Mouse (Mus musculus): Measurements from ENCODE around the gene Tmem131. TPM values are rescaled to one million over a fixed set of nuclear protein-coding genes. Genes with fewer than 3 reads are reported as not detected.

The Tmem131 gene
- polyA plus RNA-seq, 1 experiment, result 18.8 TPM

GRCm38 (mm10) chr1:36937648-36938047 lies 5.8 kb downstream of the Tmem131 start:
- Histone ChIP-seq H3K4me1 (ENCODE audit: control insufficient read depth, insufficient read depth, low read length) (peaks cover 2% of the 10 kb centered on the region), H3K27ac (ENCODE audit: control insufficient read depth, insufficient read depth, low read depth, low read length) (no peak overlapping the region), H3K4me3 (ENCODE audit: control insufficient read depth, low read depth, low read length) (no peak overlapping the region), H3K36me3 (ENCODE audit: control insufficient read depth, insufficient read depth, low read length) (no peaks in the 10 kb centered on the region), H3K27me3 (ENCODE audit: control insufficient read depth, insufficient read depth, low read length) (no peaks in the 10 kb centered on the region)
- no peak for TF ChIP-seq CTCF (IDR thresholded peaks at IDR 0.05; ENCODE audit: control insufficient read depth, insufficient read depth, insufficient replicate concordance, low read depth, low read length)
- TF ChIP-seq POLR2A (IDR thresholded peaks at IDR 0.05; ENCODE audit: control insufficient read depth, low read depth, low read length), result no peak

GRCm38 (mm10) chr1:36937015-36937414 lies 6.5 kb downstream of the Tmem131 start:
- no peak for TF ChIP-seq CTCF (IDR thresholded peaks at IDR 0.05; ENCODE audit: control insufficient read depth, insufficient read depth, insufficient replicate concordance, low read depth, low read length)
- no peak for TF ChIP-seq POLR2A (IDR thresholded peaks at IDR 0.05; ENCODE audit: control insufficient read depth, low read depth, low read length)
- no peak overlapping the region for H3K4me3 ChIP-seq (ENCODE audit: control insufficient read depth, low read depth, low read length)
- H3K36me3 ChIP-seq (ENCODE audit: control insufficient read depth, insufficient read depth, low read length), result no peaks in the 10 kb centered on the region
- H3K4me1 ChIP-seq (ENCODE audit: control insufficient read depth, insufficient read depth, low read length), result peaks cover 2% of the 10 kb centered on the region
- no peaks in the 10 kb centered on the region for H3K27me3 ChIP-seq (ENCODE audit: control insufficient read depth, insufficient read depth, low read length)
- H3K27ac ChIP-seq (ENCODE audit: control insufficient read depth, insufficient read depth, low read depth, low read length), result no peak overlapping the region

- no peaks in the 10 kb centered on the region for H3K36me3 ChIP-seq (ENCODE audit: control insufficient read depth, insufficient read depth, low read length)
- H3K4me3 ChIP-seq (ENCODE audit: control insufficient read depth, low read depth, low read length), result no peak overlapping the region
- H3K27me3 ChIP-seq (ENCODE audit: control insufficient read depth, insufficient read depth, low read length), result no peaks in the 10 kb centered on the region
- peaks cover 2% of the 10 kb centered on the region for H3K4me1 ChIP-seq (ENCODE audit: control insufficient read depth, insufficient read depth, low read length)
- TF ChIP-seq POLR2A (IDR thresholded peaks at IDR 0.05; ENCODE audit: control insufficient read depth, low read depth, low read length) (no peak), CTCF (IDR thresholded peaks at IDR 0.05; ENCODE audit: control insufficient read depth, insufficient read depth, insufficient replicate concordance, low read depth, low read length) (no peak)
- no peak overlapping the region for H3K27ac ChIP-seq (ENCODE audit: control insufficient read depth, insufficient read depth, low read depth, low read length)
These were observed 6.9 kb downstream of the Tmem131 start for GRCm38 (mm10) chr1:36936567-36936966.

DNA sequence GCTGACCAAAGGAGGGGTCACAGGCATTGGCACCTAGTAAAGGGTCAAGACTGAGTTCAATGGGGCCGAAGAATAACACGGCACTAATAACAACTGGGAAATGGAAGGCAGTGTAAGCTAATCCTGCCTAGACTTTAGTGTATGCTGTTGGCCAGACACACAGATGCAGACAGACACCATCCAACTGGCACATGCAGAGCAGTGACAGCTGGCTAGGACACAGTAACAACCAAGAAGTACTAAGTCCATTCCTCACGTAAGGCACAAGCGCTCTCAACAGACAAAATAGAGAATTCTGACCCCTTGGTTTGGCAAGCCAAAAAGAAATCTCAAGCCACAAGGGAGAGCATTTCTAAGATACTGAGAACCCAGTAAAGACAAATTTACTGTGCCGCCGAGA lies 8.7 kb downstream of the Tmem131 start:
- no peak overlapping the region for H3K27ac ChIP-seq (ENCODE audit: control insufficient read depth, insufficient read depth, low read depth, low read length)
- no peak overlapping the region for H3K4me3 ChIP-seq (ENCODE audit: control insufficient read depth, low read depth, low read length)
- TF ChIP-seq POLR2A (IDR thresholded peaks at IDR 0.05; ENCODE audit: control insufficient read depth, low read depth, low read length) (no peak), CTCF (IDR thresholded peaks at IDR 0.05; ENCODE audit: control insufficient read depth, insufficient read depth, insufficient replicate concordance, low read depth, low read length) (no peak)
- H3K36me3 ChIP-seq (ENCODE audit: control insufficient read depth, insufficient read depth, low read length), result no peaks in the 10 kb centered on the region
- no peaks in the 10 kb centered on the region for H3K27me3 ChIP-seq (ENCODE audit: control insufficient read depth, insufficient read depth, low read length)
- H3K4me1 ChIP-seq (ENCODE audit: control insufficient read depth, insufficient read depth, low read length), result peaks cover 2% of the 10 kb centered on the region; the same call in 1 of the 2 replicates

DNA sequence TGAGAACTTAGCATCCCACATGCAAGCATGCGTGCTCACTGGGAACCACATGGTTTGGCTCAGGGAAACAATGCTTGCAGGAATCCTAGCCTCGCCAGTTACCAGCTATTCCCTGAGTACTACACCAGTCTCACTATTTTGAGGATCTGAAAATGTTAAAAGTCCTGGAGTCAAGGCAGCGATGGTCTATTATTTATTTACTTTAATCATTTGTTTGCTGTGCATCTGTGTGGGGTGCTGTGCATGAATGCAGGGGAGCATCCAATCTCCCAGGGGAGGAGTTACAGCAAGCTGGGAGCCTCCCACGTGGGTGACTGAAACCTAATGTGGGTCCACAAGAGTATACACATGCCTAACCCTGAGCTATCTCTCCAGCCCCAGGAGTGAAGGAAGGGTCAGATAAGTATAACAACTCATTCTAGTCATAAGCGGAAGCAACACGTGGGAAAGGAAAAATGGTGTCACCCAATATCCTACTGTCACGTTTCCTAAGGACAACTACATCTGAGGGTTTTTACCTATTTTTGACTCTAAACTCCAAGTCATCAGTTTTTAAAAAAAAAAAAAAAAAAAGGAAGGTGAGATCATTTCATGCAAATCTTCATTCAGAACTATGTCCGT lies 9.4 kb downstream of the Tmem131 start:
- Histone ChIP-seq H3K27ac (ENCODE audit: control insufficient read depth, insufficient read depth, low read depth, low read length) (no peak overlapping the region), H3K27me3 (ENCODE audit: control insufficient read depth, insufficient read depth, low read length) (no peaks in the 10 kb centered on the region), H3K4me3 (ENCODE audit: control insufficient read depth, low read depth, low read length) (no peak overlapping the region), H3K4me1 (ENCODE audit: control insufficient read depth, insufficient read depth, low read length) (peaks cover 2% of the 10 kb centered on the region; the same call in 1 of the 2 replicates), H3K36me3 (ENCODE audit: control insufficient read depth, insufficient read depth, low read length) (no peaks in the 10 kb centered on the region)
- TF ChIP-seq POLR2A (IDR thresholded peaks at IDR 0.05; ENCODE audit: control insufficient read depth, low read depth, low read length), result no peak
- no peak for TF ChIP-seq CTCF (IDR thresholded peaks at IDR 0.05; ENCODE audit: control insufficient read depth, insufficient read depth, insufficient replicate concordance, low read depth, low read length)

GRCm38 (mm10) chr1:36932231-36932630 lies 11.2 kb downstream of the Tmem131 start:
- TF ChIP-seq POLR2A (IDR thresholded peaks at IDR 0.05; ENCODE audit: control insufficient read depth, low read depth, low read length) (no peak), CTCF (IDR thresholded peaks at IDR 0.05; ENCODE audit: control insufficient read depth, insufficient read depth, insufficient replicate concordance, low read depth, low read length) (no peak)
- Histone ChIP-seq H3K27ac (ENCODE audit: control insufficient read depth, insufficient read depth, low read depth, low read length) (no peak overlapping the region), H3K4me3 (ENCODE audit: control insufficient read depth, low read depth, low read length) (no peak overlapping the region), H3K4me1 (ENCODE audit: control insufficient read depth, insufficient read depth, low read length) (no peaks in the 10 kb centered on the region), H3K36me3 (ENCODE audit: control insufficient read depth, insufficient read depth, low read length) (no peaks in the 10 kb centered on the region), H3K27me3 (ENCODE audit: control insufficient read depth, insufficient read depth, low read length) (no peaks in the 10 kb centered on the region)

GRCm38 (mm10) chr1:36930911-36931310 lies 12.6 kb downstream of the Tmem131 start:
- H3K4me3 ChIP-seq (ENCODE audit: control insufficient read depth, low read depth, low read length), result no peak overlapping the region
- H3K4me1 ChIP-seq (ENCODE audit: control insufficient read depth, insufficient read depth, low read length), result no peaks in the 10 kb centered on the region
- H3K36me3 ChIP-seq (ENCODE audit: control insufficient read depth, insufficient read depth, low read length), result no peaks in the 10 kb centered on the region
- no peak overlapping the region for H3K27ac ChIP-seq (ENCODE audit: control insufficient read depth, insufficient read depth, low read depth, low read length)
- no peak for TF ChIP-seq CTCF (IDR thresholded peaks at IDR 0.05; ENCODE audit: control insufficient read depth, insufficient read depth, insufficient replicate concordance, low read depth, low read length)
- TF ChIP-seq POLR2A (IDR thresholded peaks at IDR 0.05; ENCODE audit: control insufficient read depth, low read depth, low read length), result no peak
- H3K27me3 ChIP-seq (ENCODE audit: control insufficient read depth, insufficient read depth, low read length), result no peaks in the 10 kb centered on the region
